8 mouse cellular contexts compared by ENCODE assay signal in genomic region chr14:53121704-53122103, GRCm38 (mm10).
DNase-seq lines count a peak whose midpoint lies in the region; ATAC-seq lines count a peak whose summit lies in the region.
"Not testable (repeated sequence)": the region's sequence is repeated elsewhere in the genome, so short reads cannot be mapped to it uniquely, and the experiment has no call there.

No protein-coding gene starts in this region.

- not testable (repeated sequence) for H3K36me3 ChIP-seq in forebrain, embryonic 14.5 days (ENCODE audit: control insufficient read depth, insufficient read depth, low read length); midbrain, embryonic 15.5 days (replicated peaks)

- H3K27ac ChIP-seq in forebrain, embryonic 14.5 days (ENCODE audit: low read depth, low read length); midbrain, embryonic 15.5 days: not testable (repeated sequence)

- not testable (repeated sequence) for H3K9me3 ChIP-seq in forebrain, embryonic 14.5 days (replicated peaks; ENCODE audit: control insufficient read depth, low read length); midbrain, embryonic 15.5 days

- intact Hi-C loops in left cerebral cortex, postnatal 25 days (cut with DNase I) = not testable (repeated sequence)

- H3K4me2 ChIP-seq in forebrain, embryonic 14.5 days (ENCODE audit: low read length); midbrain, embryonic 15.5 days: not testable (repeated sequence)

- not testable (repeated sequence) for H3K27me3 ChIP-seq in forebrain, embryonic 14.5 days (replicated peaks; ENCODE audit: control insufficient read depth, insufficient read depth, low read length); midbrain, embryonic 15.5 days (replicated peaks)

- peak; percentile 24 for DNase-seq in 416B (ENCODE audit: low read depth)
- peak; percentile 42 for DNase-seq in adrenal gland, postnatal 14 days
- not testable (repeated sequence) for DNase-seq in forebrain, embryonic 14.5 days (ENCODE audit: low spot score)
- DNase-seq in kidney, postnatal 14 days = peak; percentile 5
- DNase-seq in left cerebral cortex, postnatal 25 days (ENCODE audit: low spot score in 2 of 2) = peak; percentile 14 to 23
- peak; percentile 11 for DNase-seq in spleen, adult 12 weeks (ENCODE audit: low spot score)

- H3K4me1 ChIP-seq in forebrain, embryonic 14.5 days (ENCODE audit: control insufficient read depth, insufficient read depth, low read length); midbrain, embryonic 15.5 days: not testable (repeated sequence)

- not testable (repeated sequence) for H3K4me3 ChIP-seq in forebrain, embryonic 14.5 days (ENCODE audit: low read depth, low read length); midbrain, embryonic 15.5 days

- WGBS in forebrain, embryonic 14.5 days = 13% methylated on average over 2 of the region's 3 CpGs
- WGBS in midbrain, embryonic 15.5 days = 29% methylated on average over 3 of the region's 3 CpGs

- ATAC-seq in forebrain, embryonic 14.5 days = peak; percentile 63; the same call in 1 of the 2 replicates
- peak; percentile 69 to 85 for ATAC-seq in hematopoietic stem cell, adult 5-6 weeks (replicated peaks in 1 of 2; ENCODE audit: insufficient read depth in 1 of 2, low FRiP score in 2 of 2, low TSS enrichment in 1 of 2, low read depth in 1 of 2, poor library complexity in 2 of 2, severe bottlenecking in 2 of 2)
- ATAC-seq in midbrain, embryonic 15.5 days (replicated peaks) = 0 out of 2 replicates have a peak, but pooled peaks have one; percentile 52

- H3K9ac ChIP-seq in forebrain, embryonic 14.5 days (ENCODE audit: low read length); midbrain, embryonic 15.5 days: not testable (repeated sequence)
